Mouse (Mus musculus) frontal cortex, postnatal 25 days (tissue): ENCODE measurements at regions not wholly inside any gene's neighbourhood (a gene's known extent, or its start where the extent isn't known, plus 50 kb on each side); places are given as distances from the start of the nearest gene placed in this dataset.
"Not testable (repeated sequence)": the region's sequence is repeated elsewhere in the genome, so short reads cannot be mapped to it uniquely, and the experiment has no call there.

Source experiments
- DNase-seq, 2 experiments: peaks; one replicate each; pipeline ENCODE4 v3.0.0; 2022; ENCODE audit warnings: low spot score in 2 of 2

DNA sequence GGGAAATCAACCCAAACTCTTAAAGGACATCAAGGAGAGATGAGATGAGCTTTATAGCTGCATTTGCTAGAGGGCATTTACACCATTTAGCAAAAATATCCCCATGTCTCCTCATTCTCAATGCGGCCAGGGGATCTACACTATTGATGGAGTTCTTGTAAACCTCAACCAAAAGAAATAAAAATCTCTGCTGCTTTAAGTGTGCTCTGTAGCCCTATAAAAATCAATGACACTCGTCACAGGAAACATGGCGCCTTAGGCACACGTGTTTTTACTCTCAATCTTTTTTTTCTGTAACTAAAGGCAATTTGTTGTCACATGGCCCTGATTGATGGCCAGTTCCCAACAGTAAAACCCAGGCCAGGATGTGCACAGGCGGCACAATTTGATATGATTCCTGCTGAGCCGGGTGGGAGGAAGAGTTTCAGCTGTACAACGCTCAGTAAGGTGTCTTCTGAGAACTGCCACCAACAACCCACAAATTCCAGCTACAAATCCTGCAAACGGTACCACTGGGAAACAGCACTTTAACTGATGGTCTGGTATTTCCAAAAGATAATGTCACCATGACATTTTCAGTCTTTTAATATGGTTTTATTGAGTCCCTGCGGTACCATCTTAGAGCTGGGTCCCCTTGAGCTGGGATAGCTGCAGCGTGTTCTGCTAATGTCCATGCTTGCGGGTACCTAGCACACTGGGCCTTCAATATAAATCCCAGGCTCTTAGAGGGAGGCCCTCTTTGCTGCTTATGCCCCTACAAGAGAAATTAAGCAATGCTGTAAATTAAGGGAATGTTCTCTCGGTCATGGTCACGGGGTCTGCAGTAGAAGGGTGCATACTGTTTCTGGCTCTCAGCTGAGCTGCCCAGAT, 78.8 kb downstream of the Tpbg start:
- DNase-seq = no peak

DNA sequence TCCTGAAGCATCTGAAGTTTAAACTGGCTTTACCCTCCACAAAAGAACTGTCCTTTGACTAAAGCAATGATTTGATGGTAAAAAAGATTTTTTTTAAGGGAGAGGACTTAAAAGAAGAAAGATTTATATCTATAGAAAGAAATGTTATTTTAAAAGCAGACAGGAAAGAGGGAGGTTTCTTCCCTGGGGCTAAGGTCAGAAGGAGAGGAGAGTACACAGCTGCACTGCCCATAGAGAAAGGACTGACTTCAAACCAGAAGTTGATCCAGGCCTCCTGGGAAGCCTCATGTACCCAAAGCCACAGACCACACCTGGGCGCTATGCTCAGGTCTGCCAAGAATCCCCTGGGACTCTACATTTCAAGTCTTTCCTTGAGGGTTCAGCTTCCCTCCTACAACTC, 83.1 kb downstream of the Tpbg start:
- DNase-seq = no peak

DNA sequence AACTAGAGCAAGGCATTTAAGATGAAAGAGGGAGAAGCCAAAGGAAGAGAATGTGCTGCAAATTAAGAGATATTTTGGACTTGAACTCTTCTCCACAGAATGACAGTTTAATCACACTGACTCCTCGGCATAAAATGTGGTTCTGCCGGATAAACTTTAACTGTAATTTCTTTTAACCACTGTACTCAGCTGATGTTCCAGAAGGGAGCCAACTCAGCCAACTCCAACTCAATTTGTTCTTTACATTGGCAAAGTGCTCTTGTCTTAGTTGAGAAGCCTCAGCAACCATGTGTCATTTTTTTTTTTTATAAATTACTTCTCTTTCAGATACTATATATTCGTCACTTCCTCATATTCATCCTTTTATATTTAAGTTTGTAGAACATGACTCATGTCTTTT, 90.0 kb downstream of the Tpbg start:
- no peak for DNase-seq

DNA sequence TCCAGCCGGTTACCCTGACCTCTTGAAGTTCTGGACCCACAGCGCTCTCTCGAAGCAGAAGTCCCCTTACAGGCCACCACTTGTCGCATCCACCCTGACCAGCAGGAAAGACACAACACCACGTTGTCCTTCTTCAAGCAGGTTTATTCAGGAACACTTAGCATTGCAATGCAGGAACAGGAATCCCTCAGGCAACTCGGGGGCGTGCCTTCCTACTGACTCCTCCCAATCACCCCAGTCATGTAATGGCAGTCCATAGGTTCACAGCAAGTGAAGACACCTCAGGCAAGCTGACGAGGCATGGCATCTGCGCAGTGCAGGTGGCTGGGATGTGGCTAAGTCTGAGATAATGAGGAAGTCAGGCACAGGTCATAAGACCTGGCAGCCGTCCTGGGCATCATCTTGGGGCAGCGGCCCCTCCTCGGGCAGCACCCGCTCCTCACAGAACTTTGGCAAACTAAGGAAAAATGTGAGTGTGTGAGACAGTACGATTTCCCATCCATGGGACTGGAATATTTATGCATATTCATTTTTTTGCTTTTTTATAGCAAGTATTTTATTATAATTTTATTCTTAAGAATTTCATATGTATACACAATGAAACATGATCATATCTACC, 101.0 kb downstream of the Tpbg start:
- DNase-seq = not testable (repeated sequence)

GRCm38 (mm10) chr9:85948495-85949137, 106.4 kb downstream of the Tpbg start:
- peak in 1 of 2 experiments; percentile 20 for DNase-seq

- DNase-seq = no peak
Measured at GRCm38 (mm10) chr9:85951777-85952176, 109.6 kb downstream of the Tpbg start.

DNA sequence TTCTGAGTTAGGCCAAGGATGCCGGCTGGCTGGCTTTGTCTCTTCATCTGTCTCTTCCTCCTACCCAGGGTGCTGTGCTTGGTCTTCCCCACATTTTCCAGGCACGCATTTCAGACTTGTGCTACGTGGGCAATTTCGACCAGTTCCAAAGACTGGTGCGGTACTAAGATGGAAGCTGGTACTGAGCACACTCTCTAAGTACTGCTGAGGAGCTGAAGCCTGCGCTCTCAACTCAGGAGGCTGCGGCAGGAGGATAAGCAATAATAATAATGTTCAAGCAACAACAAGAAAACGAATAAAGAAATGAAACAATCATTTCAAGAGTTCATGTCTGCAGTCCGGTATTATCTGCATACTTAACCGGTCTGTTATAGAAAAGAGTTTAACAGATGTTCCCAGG, 127.9 kb downstream of the Tpbg start:
- DNase-seq = no peak

- no peak for DNase-seq
Measured at GRCm38 (mm10) chr9:85981428-85981827, 139.2 kb downstream of the Tpbg start.

GRCm38 (mm10) chr9:85983516-85983915, 141.3 kb downstream of the Tpbg start:
- not testable (repeated sequence) for DNase-seq

DNA sequence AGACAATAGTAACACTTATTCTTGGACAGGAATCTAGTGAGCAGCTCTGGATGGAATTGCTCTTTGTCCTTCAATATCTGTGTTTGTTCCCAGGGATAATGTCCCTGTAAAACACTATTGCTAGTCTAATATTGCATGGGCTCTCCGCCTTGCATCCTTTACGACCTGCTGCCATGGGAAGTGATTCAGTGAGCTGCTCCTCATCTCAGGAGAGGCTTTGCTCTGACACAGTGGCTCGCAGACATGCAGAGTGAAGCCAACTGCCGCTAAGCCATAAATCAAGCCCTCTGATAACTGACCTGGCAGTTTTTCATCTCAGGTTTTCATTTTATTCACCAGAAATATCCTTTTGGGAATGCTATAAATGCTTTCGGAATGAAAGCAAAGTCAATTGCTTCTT, 143.5 kb downstream of the Tpbg start:
- no peak for DNase-seq

DNA sequence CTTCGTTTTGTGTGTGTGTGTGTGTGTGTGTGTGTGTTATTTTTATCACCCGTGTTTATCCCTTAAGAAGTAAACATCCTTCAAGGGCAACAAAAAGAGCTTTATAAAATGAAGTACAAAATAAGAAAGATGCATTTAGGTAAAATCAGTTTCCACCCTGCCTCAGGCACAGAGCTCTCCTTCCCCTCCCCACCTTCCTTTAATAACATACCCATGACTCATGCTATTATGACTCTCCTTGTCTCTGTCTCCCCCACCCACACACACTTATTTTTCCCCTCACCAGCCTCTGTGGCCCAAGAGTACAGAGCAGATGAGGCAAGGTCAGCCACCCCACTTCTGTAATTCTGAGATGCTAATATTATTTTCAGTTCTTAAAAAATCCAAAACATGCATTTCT, 144.0 kb downstream of the Tpbg start:
- DNase-seq = no peak

- DNase-seq = no peak
Measured at GRCm38 (mm10) chr9:86002996-86003395, 160.8 kb downstream of the Tpbg start.

DNA sequence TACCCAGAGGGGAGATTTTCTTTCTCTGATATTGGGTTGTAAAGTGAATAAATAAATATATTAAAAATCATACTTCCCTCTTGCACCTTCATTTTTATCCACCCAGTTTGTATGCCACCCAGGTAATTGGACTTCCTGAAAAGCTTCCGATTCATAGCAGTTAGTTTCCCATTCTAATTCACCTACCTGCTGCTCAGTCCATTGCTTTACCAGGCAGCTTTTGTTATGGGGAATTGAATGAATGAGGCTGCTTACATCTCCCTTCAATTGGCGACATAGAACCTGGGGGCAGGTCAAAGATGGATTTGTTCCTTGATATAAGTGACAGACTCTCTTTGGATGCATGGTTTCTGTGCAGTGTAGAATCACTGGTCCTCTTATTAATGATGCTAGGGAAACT, 169.5 kb downstream of the Tpbg start:
- DNase-seq = no peak

GRCm38 (mm10) chr9:86015841-86016240, 173.7 kb downstream of the Tpbg start:
- DNase-seq = no peak

DNA sequence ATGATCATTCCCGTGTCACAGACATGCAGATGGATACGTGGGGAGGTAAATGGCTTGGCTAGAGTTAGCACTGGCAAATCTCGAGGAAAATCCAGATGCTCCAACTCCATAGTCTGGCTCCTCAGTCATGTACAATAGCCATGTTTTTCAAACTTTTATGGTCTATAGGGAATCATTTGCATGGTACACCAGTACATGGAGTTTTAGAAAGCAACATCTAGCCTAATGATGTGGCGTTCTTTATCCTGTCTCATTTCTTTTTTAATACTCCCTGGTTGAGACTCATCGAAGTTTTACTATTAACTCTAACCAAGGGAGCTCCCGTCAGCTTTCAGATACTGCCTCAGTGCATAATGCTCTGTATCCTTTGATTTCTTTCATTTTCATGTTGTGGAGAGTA, 178.0 kb downstream of the Tpbg start:
- no peak for DNase-seq

GRCm38 (mm10) chr9:86020765-86021164, 178.6 kb downstream of the Tpbg start:
- no peak for DNase-seq

GRCm38 (mm10) chr9:86030738-86031137, 188.6 kb downstream of the Tpbg start:
- DNase-seq = no peak

DNA sequence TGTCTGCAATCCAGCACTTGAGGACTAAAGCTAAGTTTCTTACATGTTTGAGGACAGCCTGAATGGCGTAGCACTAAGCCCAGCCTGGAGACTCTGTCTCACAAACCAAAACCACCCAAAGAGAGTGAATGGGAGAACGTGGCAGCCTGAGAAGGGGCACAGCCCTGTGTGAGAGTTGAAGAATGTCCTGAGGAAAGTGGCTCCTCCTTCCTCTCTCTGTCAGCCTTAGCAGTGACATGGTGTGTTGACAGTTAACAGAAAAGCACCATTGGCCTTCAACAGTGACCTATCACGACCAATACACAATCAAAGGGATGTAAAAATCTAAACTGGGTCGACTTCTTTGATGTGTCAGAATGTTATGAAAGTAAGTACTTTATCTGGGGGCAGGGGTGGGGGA, 201.9 kb downstream of the Tpbg start:
- no peak for DNase-seq

DNA sequence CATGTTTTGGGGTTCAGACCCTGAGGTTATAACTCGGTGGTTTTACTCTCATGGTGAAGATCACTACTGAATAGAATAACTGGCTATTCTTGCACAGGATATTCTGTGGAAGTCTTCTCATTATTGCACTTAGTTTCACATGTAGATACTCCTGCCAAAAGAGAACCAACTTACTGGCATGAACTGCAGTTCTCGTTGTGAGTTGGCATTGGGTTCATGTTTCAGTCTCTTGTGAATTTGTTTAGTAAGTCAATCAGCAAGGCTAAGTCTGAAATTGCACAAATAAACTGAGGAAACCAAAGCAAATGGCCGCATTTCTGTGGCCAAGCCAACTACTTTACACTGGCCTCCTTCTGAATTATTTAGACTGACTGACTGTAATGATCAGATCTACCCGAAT, 215.9 kb downstream of the Tpbg start:
- no peak for DNase-seq

DNA sequence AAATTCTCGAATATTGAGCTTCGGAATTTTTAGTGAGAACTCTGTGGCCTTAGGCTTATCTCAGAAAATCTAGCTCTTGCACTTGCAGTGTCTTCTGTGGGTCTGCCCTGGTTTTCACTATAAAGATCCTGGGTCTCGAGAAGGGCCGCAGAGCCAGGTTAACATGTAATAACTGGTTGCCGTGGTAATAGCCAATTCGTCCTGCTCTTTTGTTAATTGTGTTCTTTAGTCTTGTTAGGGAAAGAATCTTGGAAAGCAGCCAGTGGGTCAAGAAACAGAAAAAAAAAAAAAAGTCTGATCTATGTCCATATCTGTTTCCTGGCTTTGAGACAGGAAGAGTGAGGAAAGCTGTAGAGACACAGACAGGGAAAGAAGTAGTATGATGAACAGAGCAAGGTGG, 217.9 kb downstream of the Tpbg start:
- no peak for DNase-seq

- no peak for DNase-seq
Measured at GRCm38 (mm10) chr9:86061230-86061629, 219.1 kb downstream of the Tpbg start.

DNA sequence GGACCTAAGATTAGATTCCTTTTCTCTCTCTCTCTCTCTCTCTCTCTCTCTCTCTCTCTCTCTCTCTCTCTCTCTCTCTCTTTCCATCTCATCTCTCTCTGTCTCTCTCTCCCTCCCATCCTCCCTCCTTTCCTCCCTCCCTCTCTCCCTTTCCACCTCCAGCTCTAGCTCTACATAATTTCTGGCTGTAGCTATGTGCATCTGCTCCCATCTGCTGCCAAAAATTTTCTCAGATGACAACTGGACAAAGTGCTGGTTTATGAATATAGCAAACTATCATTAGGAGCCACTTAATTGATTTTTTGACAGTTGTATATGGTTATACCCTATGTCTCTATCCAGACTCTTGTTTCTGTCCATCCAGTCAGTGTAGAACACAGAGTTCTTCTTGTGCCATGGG, 237.1 kb downstream of the Tpbg start:
- no peak for DNase-seq

- no peak for DNase-seq
Measured at GRCm38 (mm10) chr9:86081873-86082272, 239.7 kb downstream of the Tpbg start.
